Mouse (Mus musculus): ENCODE measurements around the gene Polr2h. TPM values are rescaled to one million over a fixed set of nuclear protein-coding genes. Genes with fewer than 3 reads are reported as not detected.
"Not testable (repeated sequence)": the region's sequence is repeated elsewhere in the genome, so short reads cannot be mapped to it uniquely, and the experiment has no call there.

The Polr2h gene
- 17.5 and 22.7 TPM in 2 replicates for total RNA-seq (2014; fragmentation: Nextera tagmentation)
- total RNA-seq (2017), result 95.7 and 97.6 TPM in 2 replicates
- polyA plus RNA-seq (2012), result 3.3 and 6.1 TPM in 2 replicates

- no peaks in the 10 kb centered on the region for H3K9me3 ChIP-seq (replicated peaks)
- H3K4me3 ChIP-seq (ENCODE audit: low read depth, low read length), result peak within 1 kb of the TSS; percentile 87
- peak; percentile 84 for ATAC-seq (ENCODE audit: extremely low read depth, insufficient number of reproducible peaks, low FRiP score, poor library complexity, severe bottlenecking)
- H3K36me3 ChIP-seq (replicated peaks), result peaks cover 53% of the 10 kb centered on the region
- no peak for TF ChIP-seq GATA2 (IDR thresholded peaks at IDR 0.05; ENCODE audit: borderline replicate concordance, low read depth, low read length)
- no peak for TF ChIP-seq TAL1 (conservative IDR thresholded peaks at IDR 0.05; ENCODE audit: low read depth, low read length)
- TF ChIP-seq CTCF (IDR thresholded peaks at IDR 0.05; ENCODE audit: low read depth, low read length), result peak; percentile 73
- TF ChIP-seq GATA1 (IDR thresholded peaks at IDR 0.05; ENCODE audit: borderline replicate concordance, low read length), result no peak
- H3K4me1 ChIP-seq (ENCODE audit: insufficient read depth, low read depth, low read length), result peaks cover 62% of the 10 kb centered on the region
- no peaks in the 10 kb centered on the region for H3K27me3 ChIP-seq (ENCODE audit: insufficient read depth, low read length)
- peak; percentile 89 for DNase-seq (ENCODE audit: low spot score)
Measured at GRCm38 (mm10) chr16:20717181-20717977, at the start of gene Polr2h, which contains the start of gene Clcn2. Gene Polr2h, plus strand, starts transcription at chr16:20717665. Gene Clcn2, minus strand, starts transcription at chr16:20717746.

- H3K4me1 ChIP-seq (ENCODE audit: insufficient read depth, low read depth, low read length), result peaks cover 10% of the 10 kb centered on the region
- ATAC-seq (ENCODE audit: extremely low read depth, insufficient number of reproducible peaks, low FRiP score, poor library complexity, severe bottlenecking); H3K4me3 ChIP-seq (ENCODE audit: low read depth, low read length); DNase-seq (ENCODE audit: low spot score); H3K9me3 ChIP-seq (replicated peaks); H3K27me3 ChIP-seq (ENCODE audit: insufficient read depth, low read length): not testable (repeated sequence)
- peaks cover 26% of the 10 kb centered on the region for H3K36me3 ChIP-seq (replicated peaks)
Measured at GRCm38 (mm10) chr16:20668013-20668412, 49.5 kb upstream of the Polr2h start, which contains the start of gene Eif4g1. Gene Eif4g1, plus strand, starts transcription at chr16:20668313.

GRCm38 (mm10) chr16:20670291-20670690 lies 47.2 kb upstream of the Polr2h start:
- ATAC-seq (ENCODE audit: extremely low read depth, insufficient number of reproducible peaks, low FRiP score, poor library complexity, severe bottlenecking) (no peak), DNase-seq (ENCODE audit: low spot score) (no peak)
- Histone ChIP-seq H3K9me3 (replicated peaks) (no peaks in the 10 kb centered on the region), H3K4me1 (ENCODE audit: insufficient read depth, low read depth, low read length) (peaks cover 25% of the 10 kb centered on the region), H3K27me3 (ENCODE audit: insufficient read depth, low read length) (no peaks in the 10 kb centered on the region), H3K36me3 (replicated peaks) (peaks cover 24% of the 10 kb centered on the region), H3K4me3 (ENCODE audit: low read depth, low read length) (no peak overlapping the region)
- TF ChIP-seq GATA1 (IDR thresholded peaks at IDR 0.05; ENCODE audit: borderline replicate concordance, low read length) (no peak), CTCF (IDR thresholded peaks at IDR 0.05; ENCODE audit: low read depth, low read length) (no peak), GATA2 (IDR thresholded peaks at IDR 0.05; ENCODE audit: borderline replicate concordance, low read depth, low read length) (no peak), POLR2AphosphoS5 (IDR thresholded peaks at IDR 0.05; ENCODE audit: insufficient replicate concordance, low read depth, low read length) (no peak), TAL1 (conservative IDR thresholded peaks at IDR 0.05; ENCODE audit: low read depth, low read length) (no peak)

- Histone ChIP-seq H3K4me1 (ENCODE audit: insufficient read depth, low read depth, low read length) (peaks cover 40% of the 10 kb centered on the region), H3K27me3 (ENCODE audit: insufficient read depth, low read length) (no peaks in the 10 kb centered on the region), H3K36me3 (replicated peaks) (peaks cover 34% of the 10 kb centered on the region), H3K9me3 (replicated peaks) (no peaks in the 10 kb centered on the region), H3K4me3 (ENCODE audit: low read depth, low read length) (peak overlapping the region; percentile 85)
- TF ChIP-seq TAL1 (conservative IDR thresholded peaks at IDR 0.05; ENCODE audit: low read depth, low read length) (no peak), POLR2AphosphoS5 (IDR thresholded peaks at IDR 0.05; ENCODE audit: insufficient replicate concordance, low read depth, low read length) (no peak), GATA2 (IDR thresholded peaks at IDR 0.05; ENCODE audit: borderline replicate concordance, low read depth, low read length) (no peak), GATA1 (IDR thresholded peaks at IDR 0.05; ENCODE audit: borderline replicate concordance, low read length) (no peak), CTCF (IDR thresholded peaks at IDR 0.05; ENCODE audit: low read depth, low read length) (no peak)
- ATAC-seq (ENCODE audit: extremely low read depth, insufficient number of reproducible peaks, low FRiP score, poor library complexity, severe bottlenecking), result no peak
- no peak for DNase-seq (ENCODE audit: low spot score)
Measured at GRCm38 (mm10) chr16:20671886-20672285, 45.6 kb upstream of the Polr2h start.

GRCm38 (mm10) chr16:20672500-20672902 lies 45.0 kb upstream of the Polr2h start:
- H3K27me3 ChIP-seq (ENCODE audit: insufficient read depth, low read length), result no peaks in the 10 kb centered on the region
- H3K9me3 ChIP-seq (replicated peaks), result no peaks in the 10 kb centered on the region
- H3K4me3 ChIP-seq (ENCODE audit: low read depth, low read length), result peak overlapping the region; percentile 85
- DNase-seq (ENCODE audit: low spot score) (peak; percentile 84), ATAC-seq (ENCODE audit: extremely low read depth, insufficient number of reproducible peaks, low FRiP score, poor library complexity, severe bottlenecking) (peak; percentile 48)
- no peak for TF ChIP-seq GATA1 (IDR thresholded peaks at IDR 0.05; ENCODE audit: borderline replicate concordance, low read length)
- no peak for TF ChIP-seq CTCF (IDR thresholded peaks at IDR 0.05; ENCODE audit: low read depth, low read length)
- TF ChIP-seq GATA2 (IDR thresholded peaks at IDR 0.05; ENCODE audit: borderline replicate concordance, low read depth, low read length), result no peak
- TF ChIP-seq TAL1 (conservative IDR thresholded peaks at IDR 0.05; ENCODE audit: low read depth, low read length), result no peak
- no peak for TF ChIP-seq POLR2AphosphoS5 (IDR thresholded peaks at IDR 0.05; ENCODE audit: insufficient replicate concordance, low read depth, low read length)
- H3K4me1 ChIP-seq (ENCODE audit: insufficient read depth, low read depth, low read length), result peaks cover 46% of the 10 kb centered on the region
- H3K36me3 ChIP-seq (replicated peaks), result peaks cover 40% of the 10 kb centered on the region

- no peaks in the 10 kb centered on the region for H3K9me3 ChIP-seq (replicated peaks)
- no peaks in the 10 kb centered on the region for H3K27me3 ChIP-seq (ENCODE audit: insufficient read depth, low read length)
- H3K4me3 ChIP-seq (ENCODE audit: low read depth, low read length), result peak overlapping the region; percentile 85
- ATAC-seq (ENCODE audit: extremely low read depth, insufficient number of reproducible peaks, low FRiP score, poor library complexity, severe bottlenecking) (no peak), DNase-seq (ENCODE audit: low spot score) (peak; percentile 56)
- H3K4me1 ChIP-seq (ENCODE audit: insufficient read depth, low read depth, low read length), result peaks cover 53% of the 10 kb centered on the region
- H3K36me3 ChIP-seq (replicated peaks), result peaks cover 47% of the 10 kb centered on the region
- no peak for TF ChIP-seq TAL1 (conservative IDR thresholded peaks at IDR 0.05; ENCODE audit: low read depth, low read length)
- TF ChIP-seq POLR2AphosphoS5 (IDR thresholded peaks at IDR 0.05; ENCODE audit: insufficient replicate concordance, low read depth, low read length), result no peak
- no peak for TF ChIP-seq GATA2 (IDR thresholded peaks at IDR 0.05; ENCODE audit: borderline replicate concordance, low read depth, low read length)
- TF ChIP-seq GATA1 (IDR thresholded peaks at IDR 0.05; ENCODE audit: borderline replicate concordance, low read length), result no peak
- TF ChIP-seq CTCF (IDR thresholded peaks at IDR 0.05; ENCODE audit: low read depth, low read length), result no peak
Measured at GRCm38 (mm10) chr16:20672965-20673705, 44.3 kb upstream of the Polr2h start.

Data from G1E (cell line).